Mouse (Mus musculus): ENCODE data around the gene Plxna4.
"Not testable (repeated sequence)": the region's sequence is repeated elsewhere in the genome, so short reads cannot be mapped to it uniquely, and the experiment has no call there.

The Plxna4 gene

GRCm38 (mm10) chr6:32540155-32540554, 47.8 kb downstream of the Plxna4 start:
- no peak for DNase-seq (ENCODE audit: low read depth, low spot score)

GRCm38 (mm10) chr6:32533962-32534740, 53.8 kb downstream of the Plxna4 start:
- no peak for DNase-seq (ENCODE audit: low read depth, low spot score)

- DNase-seq (ENCODE audit: low read depth, low spot score) = no peak
Observed at GRCm38 (mm10) chr6:32528081-32528570, 59.9 kb downstream of the Plxna4 start.

GRCm38 (mm10) chr6:32527518-32527917, 60.5 kb downstream of the Plxna4 start:
- no peak for DNase-seq (ENCODE audit: low read depth, low spot score)

GRCm38 (mm10) chr6:32526762-32527161, 61.2 kb downstream of the Plxna4 start:
- DNase-seq (ENCODE audit: low read depth, low spot score) = no peak

GRCm38 (mm10) chr6:32520097-32520496, 67.9 kb downstream of the Plxna4 start:
- DNase-seq (ENCODE audit: low read depth, low spot score) = peak; percentile 68

GRCm38 (mm10) chr6:32518617-32519016, 69.4 kb downstream of the Plxna4 start:
- no peak for DNase-seq (ENCODE audit: low read depth, low spot score)

- no peak for DNase-seq (ENCODE audit: low read depth, low spot score)
Observed at GRCm38 (mm10) chr6:32514096-32514495, 73.9 kb downstream of the Plxna4 start.

- no peak for DNase-seq (ENCODE audit: low read depth, low spot score)
Observed at GRCm38 (mm10) chr6:32512010-32512409, 76.0 kb downstream of the Plxna4 start.

- DNase-seq (ENCODE audit: low read depth, low spot score) = peak; percentile 67
Observed at GRCm38 (mm10) chr6:32510924-32511323, 77.1 kb downstream of the Plxna4 start.

GRCm38 (mm10) chr6:32510491-32510890, 77.5 kb downstream of the Plxna4 start:
- no peak for DNase-seq (ENCODE audit: low read depth, low spot score)

- no peak for DNase-seq (ENCODE audit: low read depth, low spot score)
Observed at GRCm38 (mm10) chr6:32509046-32509445, 78.9 kb downstream of the Plxna4 start.

- no peak for DNase-seq (ENCODE audit: low read depth, low spot score)
Observed at GRCm38 (mm10) chr6:32504963-32505362, 83.0 kb downstream of the Plxna4 start.

GRCm38 (mm10) chr6:32501186-32501585, 86.8 kb downstream of the Plxna4 start:
- DNase-seq (ENCODE audit: low read depth, low spot score) = not testable (repeated sequence)

- DNase-seq (ENCODE audit: low read depth, low spot score) = no peak
Observed at GRCm38 (mm10) chr6:32498106-32498505, 89.9 kb downstream of the Plxna4 start.

GRCm38 (mm10) chr6:32496109-32496508, 91.9 kb downstream of the Plxna4 start:
- peak; percentile 99 for DNase-seq (ENCODE audit: low read depth, low spot score)

GRCm38 (mm10) chr6:32495532-32495931, 92.5 kb downstream of the Plxna4 start:
- no peak for DNase-seq (ENCODE audit: low read depth, low spot score)

- DNase-seq (ENCODE audit: low read depth, low spot score) = no peak
Observed at GRCm38 (mm10) chr6:32493557-32493956, 94.4 kb downstream of the Plxna4 start.

- no peak for DNase-seq (ENCODE audit: low read depth, low spot score)
Observed at GRCm38 (mm10) chr6:32487121-32487520, 100.9 kb downstream of the Plxna4 start.

- DNase-seq (ENCODE audit: low read depth, low spot score) = no peak
Observed at GRCm38 (mm10) chr6:32482469-32482868, 105.5 kb downstream of the Plxna4 start.

GRCm38 (mm10) chr6:32480741-32481140, 107.3 kb downstream of the Plxna4 start:
- no peak for DNase-seq (ENCODE audit: low read depth, low spot score)

GRCm38 (mm10) chr6:32479765-32480164, 108.2 kb downstream of the Plxna4 start:
- DNase-seq (ENCODE audit: low read depth, low spot score) = no peak

GRCm38 (mm10) chr6:32479193-32479758, 108.7 kb downstream of the Plxna4 start:
- DNase-seq (ENCODE audit: low read depth, low spot score) = peak; percentile 94

All from brain, adult 2 months (tissue).